Mouse (Mus musculus): ENCODE data around the gene Abhd2.
"Not testable (repeated sequence)": the region's sequence is repeated elsewhere in the genome, so short reads cannot be mapped to it uniquely, and the experiment has no call there.

Gene Abhd2

GRCm38 (mm10) chr7:79267690-79268388 lies 5.2 kb upstream of the Abhd2 start:
- no peak for DNase-seq

GRCm38 (mm10) chr7:79268897-79269296 lies 4.1 kb upstream of the Abhd2 start:
- DNase-seq: no peak

- no peak for DNase-seq
Observed at GRCm38 (mm10) chr7:79269411-79269810, 3.6 kb upstream of the Abhd2 start.

GRCm38 (mm10) chr7:79269866-79270265 lies 3.1 kb upstream of the Abhd2 start:
- no peak for DNase-seq

- DNase-seq: no peak
Observed at GRCm38 (mm10) chr7:79270961-79271387, 2.0 kb upstream of the Abhd2 start.

GRCm38 (mm10) chr7:79271861-79272788 lies 874 bp upstream of the Abhd2 start:
- no peak for DNase-seq

GRCm38 (mm10) chr7:79273738-79274472 lies 906 bp downstream of the Abhd2 start:
- DNase-seq: peak; percentile 52

GRCm38 (mm10) chr7:79274473-79275010 lies 1.5 kb downstream of the Abhd2 start:
- no peak for DNase-seq

- DNase-seq: no peak
Observed at GRCm38 (mm10) chr7:79275345-79275744, 2.3 kb downstream of the Abhd2 start.

- no peak for DNase-seq
Observed at GRCm38 (mm10) chr7:79278432-79278831, 5.4 kb downstream of the Abhd2 start.

GRCm38 (mm10) chr7:79279376-79280029 lies 6.5 kb downstream of the Abhd2 start:
- no peak for DNase-seq

GRCm38 (mm10) chr7:79282883-79283670 lies 10.1 kb downstream of the Abhd2 start:
- no peak for DNase-seq

GRCm38 (mm10) chr7:79283671-79283941 lies 10.6 kb downstream of the Abhd2 start:
- DNase-seq: not testable (repeated sequence)

- no peak for DNase-seq
Observed at GRCm38 (mm10) chr7:79284160-79284888, 11.3 kb downstream of the Abhd2 start.

- DNase-seq: no peak
Observed at GRCm38 (mm10) chr7:79284889-79285280, 11.9 kb downstream of the Abhd2 start.

GRCm38 (mm10) chr7:79285408-79285807 lies 12.4 kb downstream of the Abhd2 start:
- no peak for DNase-seq

- DNase-seq: no peak
Observed at GRCm38 (mm10) chr7:79287226-79287625, 14.2 kb downstream of the Abhd2 start.

GRCm38 (mm10) chr7:79287928-79288327 lies 14.9 kb downstream of the Abhd2 start:
- DNase-seq: no peak

- DNase-seq: no peak
Observed at GRCm38 (mm10) chr7:79288422-79288821, 15.4 kb downstream of the Abhd2 start.

- no peak for DNase-seq
Observed at GRCm38 (mm10) chr7:79293605-79294232, 20.7 kb downstream of the Abhd2 start.
